Mouse (Mus musculus) left cerebral cortex, adult 6 months (tissue): ENCODE results near the gene Aldh1l2. TPM values are rescaled to one million over a fixed set of nuclear protein-coding genes. Genes with fewer than 3 reads are reported as not detected.

Source experiments
- long read RNA-seq, 2 experiments: library from polyadenylated mRNA; unstranded; transcript quantifications; one replicate each; pipeline ENCODE4 v2.0.0; 2019 to 2020
- polyA plus RNA-seq: library from polyadenylated mRNA; unstranded; fragments of <200 nt; fragmentation: Nextera tagmentation; gene quantifications from 2 replicates; pipeline ENCODE4 v1.2.3, GENCODE M21; 2021

Aldh1l2 gene
- polyA plus RNA-seq, result 0.45 and 0.47 TPM in 2 replicates
- long read RNA-seq, experiment 1, full-length matches to known transcripts, result 1 of 2 reads
- long read RNA-seq, experiment 1, partial matches to known transcripts, result 1 of 2 reads
- long read RNA-seq, experiment 1, other reads (novel, unspliced or antisense), result 0 of 2 reads
- long read RNA-seq, experiment 2, partial matches to known transcripts, result 0 of 1 reads
- long read RNA-seq, experiment 2, other reads (novel, unspliced or antisense), result 1 of 1 reads

GRCm38 (mm10) chr10:83533910-83534283 lies at the start of gene Aldh1l2:
TSS of gene Aldh1l2 (minus strand) at chr10:83534140.

DNA sequence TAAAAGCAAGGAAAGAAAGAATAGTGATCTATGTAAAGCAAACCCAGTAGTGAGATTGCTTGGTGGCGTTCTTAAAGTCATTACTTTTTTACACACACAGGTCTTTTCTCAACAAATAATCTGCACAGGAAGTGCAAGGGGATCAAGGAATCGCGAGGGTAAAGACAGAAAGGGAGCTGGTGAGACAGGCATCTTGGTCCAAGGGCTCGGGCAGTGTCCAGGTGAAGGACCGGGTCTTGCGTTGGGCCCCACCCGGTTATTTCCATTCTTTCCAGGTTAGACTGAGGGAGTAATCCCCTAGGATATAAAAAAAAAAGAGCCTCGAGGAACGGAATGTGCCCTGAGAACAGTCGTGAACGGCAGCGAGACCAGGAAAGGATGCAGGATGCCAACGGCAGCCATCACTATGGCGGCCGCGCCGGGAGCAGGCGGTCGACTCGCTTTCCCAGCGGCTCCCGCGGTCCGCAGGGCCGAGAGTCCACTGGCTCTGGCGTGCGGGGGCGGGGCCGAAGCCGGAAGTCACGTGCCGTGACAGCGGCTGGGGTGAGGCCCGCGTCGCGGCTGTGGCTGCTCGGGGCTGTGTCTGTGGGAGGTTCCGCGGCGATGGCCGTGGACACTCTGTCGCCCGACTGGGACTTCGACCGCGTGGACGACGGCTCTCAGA lies 9.6 kb upstream of the Aldh1l2 start, which contains the start of gene Washc4:
Washc4 (plus strand) TSS at position 314 of the 664 bp plus-strand sequence.

Other genes with a start within 250 kb of the Aldh1l2 start
- 3.9 and 6.5 TPM in 2 replicates for gene Slc41a2, start 196.3 kb downstream of the Aldh1l2 start, polyA plus RNA-seq
- 0.28 and 0.31 TPM in 2 replicates for gene D10Wsu102e, start 173.9 kb downstream of the Aldh1l2 start, polyA plus RNA-seq
- gene Washc4, start 9.6 kb upstream of the Aldh1l2 start, polyA plus RNA-seq, result 9.2 and 14.7 TPM in 2 replicates
- gene Appl2, start 114.6 kb upstream of the Aldh1l2 start, polyA plus RNA-seq, result 30.6 and 31.0 TPM in 2 replicates
- gene 1500009L16Rik, start 188.7 kb upstream of the Aldh1l2 start, polyA plus RNA-seq, result 35.6 and 41.5 TPM in 2 replicates